Mouse (Mus musculus) activated CD4-positive, CD25-positive, alpha-beta regulatory T cell, adult 4 months (primary cell): ENCODE results near the gene Myo3b. TPM values are rescaled to one million over a fixed set of nuclear protein-coding genes. Genes with fewer than 3 reads are reported as not detected.
A peak's percentile ranks its signal among the peaks of the same experiment; 100 is the strongest.

Experiments
- ATAC-seq: one replicate; pipeline ENCODE4 v1.8.0; 2017
- polyA plus RNA-seq, 2 experiments: library from polyadenylated mRNA; unstranded; fragments of 100-300 nt; shearing (Covaris generic); gene quantifications; one replicate each; pipeline ENCODE4 v1.2.1; 2017

Gene Myo3b
- polyA plus RNA-seq, 2 experiments from 2014 or later = 8.3 to 12.4 TPM

- no peak for ATAC-seq
Measured at GRCm38 (mm10) chr2:70379341-70379740, 340.4 kb downstream of the Myo3b start.

- no peak for ATAC-seq
Measured at GRCm38 (mm10) chr2:70379939-70380338, 341.0 kb downstream of the Myo3b start.

- no peak for ATAC-seq
Measured at GRCm38 (mm10) chr2:70388645-70389044, 349.7 kb downstream of the Myo3b start.

- ATAC-seq = no peak
Measured at GRCm38 (mm10) chr2:70389162-70389561, 350.2 kb downstream of the Myo3b start.

GRCm38 (mm10) chr2:70397734-70398276, 358.9 kb downstream of the Myo3b start:
- ATAC-seq = no peak

- ATAC-seq = no peak
Measured at GRCm38 (mm10) chr2:70399441-70400115, 360.7 kb downstream of the Myo3b start.

GRCm38 (mm10) chr2:70400321-70400720, 361.4 kb downstream of the Myo3b start:
- no peak for ATAC-seq

- ATAC-seq = no peak
Measured at GRCm38 (mm10) chr2:70404301-70404700, 365.4 kb downstream of the Myo3b start.

GRCm38 (mm10) chr2:70406846-70407245, 367.9 kb downstream of the Myo3b start:
- no peak for ATAC-seq

- ATAC-seq = no peak
Measured at GRCm38 (mm10) chr2:70407729-70408128, 368.8 kb downstream of the Myo3b start.

GRCm38 (mm10) chr2:70410298-70410885, 371.5 kb downstream of the Myo3b start:
- no peak for ATAC-seq

GRCm38 (mm10) chr2:70412315-70412714, 373.4 kb downstream of the Myo3b start:
- no peak for ATAC-seq

GRCm38 (mm10) chr2:70414386-70414785, 375.5 kb downstream of the Myo3b start:
- no peak for ATAC-seq

- no peak for ATAC-seq
Measured at GRCm38 (mm10) chr2:70415521-70415920, 376.6 kb downstream of the Myo3b start.

GRCm38 (mm10) chr2:70419336-70419735, 380.4 kb downstream of the Myo3b start:
- ATAC-seq = no peak

GRCm38 (mm10) chr2:70421144-70421874, 382.4 kb downstream of the Myo3b start:
- no peak for ATAC-seq

- ATAC-seq = peak; percentile 86
Measured at GRCm38 (mm10) chr2:70425611-70426010, 386.7 kb downstream of the Myo3b start.

GRCm38 (mm10) chr2:70443035-70443434, 404.1 kb downstream of the Myo3b start:
- ATAC-seq = no peak

- ATAC-seq = no peak
Measured at GRCm38 (mm10) chr2:70444141-70444540, 405.2 kb downstream of the Myo3b start.

- no peak for ATAC-seq
Measured at GRCm38 (mm10) chr2:70456205-70456604, 417.3 kb downstream of the Myo3b start.

GRCm38 (mm10) chr2:70463606-70464005, 424.7 kb downstream of the Myo3b start:
- no peak for ATAC-seq

GRCm38 (mm10) chr2:70471136-70471535, 432.2 kb downstream of the Myo3b start:
- ATAC-seq = no peak

- no peak for ATAC-seq
Measured at GRCm38 (mm10) chr2:70471861-70472620, 433.1 kb downstream of the Myo3b start.
